Mouse (Mus musculus) kidney, adult 2 months (tissue): ENCODE measurements at regions not wholly inside any gene's neighbourhood (a gene's known extent, or its start where the extent isn't known, plus 50 kb on each side); places are given as distances from the start of the nearest gene placed in this dataset.

Experiments used
- DNase-seq: peaks from one replicate; pipeline ENCODE4 v3.0.0; 2021
- H3K27ac ChIP-seq: fragments of 200-500 bp; 2 replicates; pipeline ENCODE4 v1.5.1; 2012; ENCODE audit warnings: low read depth, low read length, control low read depth, inconsistent platforms; ENCODE audit not compliant: insufficient read depth
- H3K27me3 ChIP-seq: fragments of 200-500 bp; replicated peaks from 2 replicates; pipeline ENCODE4 v1.6.1; 2012; ENCODE audit warnings: mild to moderate bottlenecking, moderate library complexity, low read length, inconsistent platforms; ENCODE audit not compliant: control insufficient read depth, insufficient read depth
- H3K36me3 ChIP-seq: fragments of 200-500 bp; 2 replicates; pipeline ENCODE4 v1.6.1; 2012; ENCODE audit warnings: mild to moderate bottlenecking, moderate library complexity, low read length, inconsistent platforms; ENCODE audit not compliant: control insufficient read depth, insufficient read depth
- H3K4me1 ChIP-seq: fragments of 200-500 bp; 2 replicates; pipeline ENCODE4 v1.6.1; 2011; ENCODE audit warnings: low read length; ENCODE audit not compliant: control insufficient read depth, insufficient read depth
- H3K4me3 ChIP-seq: fragments of 200-500 bp; 2 replicates; pipeline ENCODE4 v1.5.1; 2011; ENCODE audit warnings: mild to moderate bottlenecking, low read depth, low read length, control low read depth; ENCODE audit not compliant: insufficient read depth
- CTCF ChIP-seq: fragments of 200-500 bp; conservative IDR thresholded peaks from 2 replicates; pipeline ENCODE4 v1.5.1; 2011; ENCODE audit warnings: low read depth, mild to moderate bottlenecking, control low read depth, low read length, moderate library complexity, mixed read lengths; ENCODE audit not compliant: insufficient read depth, insufficient read length
- POLR2A ChIP-seq: fragments of 200-500 bp; IDR thresholded peaks from one replicate; pipeline ENCODE4 v1.6.1; 2011; ENCODE audit warnings: low read depth, low read length, control low read depth
- WGBS: fragments of 180-500 bp; shearing (Covaris S2); methylation state at CpG from one replicate; pipeline ENCODE4 v1.1.7; 2018; 5-methylcytosine and 5-hydroxymethylcytosine counted together

GRCm38 (mm10) chr14:97006294-97006693 is 487.4 kb upstream of the Klhl1 start:
- no peaks in the 10 kb centered on the region for H3K4me1 ChIP-seq
- no peaks in the 10 kb centered on the region for H3K36me3 ChIP-seq
- no peak for DNase-seq
- H3K27me3 ChIP-seq: no peaks in the 10 kb centered on the region
- 78% methylated on average over 3 of the region's 3 CpGs for WGBS
- H3K27ac ChIP-seq: no peak overlapping the region
- no peak overlapping the region for H3K4me3 ChIP-seq
- TF ChIP-seq CTCF: no peak
- TF ChIP-seq POLR2A: no peak

GRCm38 (mm10) chr14:96995081-96995480 is 476.2 kb upstream of the Klhl1 start:
- H3K4me1 ChIP-seq: no peaks in the 10 kb centered on the region
- H3K27me3 ChIP-seq: no peaks in the 10 kb centered on the region
- no peaks in the 10 kb centered on the region for H3K36me3 ChIP-seq
- no peak overlapping the region for H3K27ac ChIP-seq
- no peak for TF ChIP-seq POLR2A
- TF ChIP-seq CTCF: no peak
- 52% methylated on average over 3 of the region's 3 CpGs for WGBS
- H3K4me3 ChIP-seq: no peak overlapping the region
- no peak for DNase-seq

- no peak for DNase-seq
- Histone ChIP-seq H3K27me3 (no peaks in the 10 kb centered on the region), H3K4me3 (no peak overlapping the region), H3K36me3 (no peaks in the 10 kb centered on the region), H3K27ac (no peak overlapping the region), H3K4me1 (no peaks in the 10 kb centered on the region)
- TF ChIP-seq CTCF (no peak), POLR2A (no peak)
- WGBS: 78% methylated on average over 8 of the region's 8 CpGs
Observed at GRCm38 (mm10) chr14:96990542-96991162, 471.8 kb upstream of the Klhl1 start.

GRCm38 (mm10) chr14:96963074-96963447 is 444.2 kb upstream of the Klhl1 start:
- Histone ChIP-seq H3K4me3 (no peak overlapping the region), H3K4me1 (no peaks in the 10 kb centered on the region), H3K36me3 (no peaks in the 10 kb centered on the region), H3K27me3 (no peaks in the 10 kb centered on the region), H3K27ac (no peak overlapping the region)
- no peak for DNase-seq
- TF ChIP-seq CTCF: no peak
- no peak for TF ChIP-seq POLR2A
- WGBS: 73% methylated on average over 5 of the region's 5 CpGs

- TF ChIP-seq POLR2A (no peak), CTCF (no peak)
- Histone ChIP-seq H3K27ac (no peak overlapping the region), H3K4me1 (no peaks in the 10 kb centered on the region), H3K4me3 (no peak overlapping the region), H3K36me3 (no peaks in the 10 kb centered on the region), H3K27me3 (no peaks in the 10 kb centered on the region)
- peak; percentile 5 for DNase-seq
- WGBS: 36% methylated on average over 8 of the region's 8 CpGs
Observed at GRCm38 (mm10) chr14:96962426-96963073, 443.6 kb upstream of the Klhl1 start.

GRCm38 (mm10) chr14:96956115-96956514 is 437.2 kb upstream of the Klhl1 start:
- Histone ChIP-seq H3K27ac (no peak overlapping the region), H3K4me3 (no peak overlapping the region), H3K36me3 (no peaks in the 10 kb centered on the region), H3K27me3 (no peaks in the 10 kb centered on the region), H3K4me1 (no peaks in the 10 kb centered on the region)
- 44% methylated on average over 4 of the region's 4 CpGs for WGBS
- no peak for TF ChIP-seq POLR2A
- TF ChIP-seq CTCF: no peak
- peak; percentile 54 for DNase-seq

GRCm38 (mm10) chr14:96954462-96954861 is 435.6 kb upstream of the Klhl1 start:
- TF ChIP-seq POLR2A (no peak), CTCF (no peak)
- H3K4me3 ChIP-seq: no peak overlapping the region
- no peaks in the 10 kb centered on the region for H3K36me3 ChIP-seq
- no peak overlapping the region for H3K27ac ChIP-seq
- peak; percentile 14 for DNase-seq
- no peaks in the 10 kb centered on the region for H3K4me1 ChIP-seq
- H3K27me3 ChIP-seq: no peaks in the 10 kb centered on the region

- DNase-seq: peak; percentile 11
- Histone ChIP-seq H3K4me3 (no peak overlapping the region), H3K27ac (no peak overlapping the region), H3K4me1 (no peaks in the 10 kb centered on the region), H3K27me3 (no peaks in the 10 kb centered on the region), H3K36me3 (no peaks in the 10 kb centered on the region)
- TF ChIP-seq CTCF (no peak), POLR2A (no peak)
- WGBS: 3% methylated on average over 2 of the region's 2 CpGs
Observed at GRCm38 (mm10) chr14:96908737-96909136, 389.8 kb upstream of the Klhl1 start.
